Mouse (Mus musculus): ENCODE measurements at regions not wholly inside any gene's neighbourhood (a gene's known extent, or its start where the extent isn't known, plus 50 kb on each side); places are given as distances from the start of the nearest gene placed in this dataset.

DNA sequence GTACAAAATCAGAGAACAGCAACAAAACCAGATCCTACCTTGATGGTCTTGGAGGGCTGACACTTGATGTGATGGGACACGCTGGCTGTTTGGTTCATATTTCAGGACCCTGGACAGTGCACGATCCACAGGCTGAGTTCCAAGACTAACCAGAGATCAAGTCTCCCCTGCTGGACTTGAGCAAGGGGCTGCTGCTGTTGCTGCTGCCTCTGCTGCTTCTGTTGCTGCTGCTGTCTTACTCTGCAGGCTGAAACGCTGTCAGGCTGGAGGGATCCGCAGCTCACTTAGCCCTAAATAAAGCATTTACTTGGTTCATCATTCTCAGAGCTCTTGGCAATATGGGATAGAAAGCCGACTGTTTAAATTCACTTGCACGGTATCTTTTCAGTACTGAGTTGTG, 589.8 kb downstream of the Actr3 start:
- no peaks in the 10 kb centered on the region for H3K27me3 ChIP-seq
- DNase-seq (ENCODE audit: low read depth, low spot score) (no peak), ATAC-seq (peak; percentile 80)
- ChIA-PET POLR2A (no interaction called here), CTCF (interaction anchor here (1.1 kb wide), 1 partner anchor 52 kb away, joined by 3 read pairs; no protein-coding TSS in a partner anchor)
- no peak for TF ChIP-seq CTCF (IDR thresholded peaks at IDR 0.05)
- in situ Hi-C loops (cut with MboI; ENCODE audit: low pct_unique_long_range_greater_than_20kb), result no loop called here

GRCm38 (mm10) chr1:124825717-124826116, 609.8 kb downstream of the Actr3 start:
- ATAC-seq (no peak), DNase-seq (ENCODE audit: low read depth, low spot score) (no peak)
- in situ Hi-C loops (cut with MboI; ENCODE audit: low pct_unique_long_range_greater_than_20kb), result no loop called here
- POLR2A ChIA-PET, result no interaction called here
- no peaks in the 10 kb centered on the region for H3K27me3 ChIP-seq
- CTCF ChIA-PET, result no interaction called here
- no peak for TF ChIP-seq CTCF (IDR thresholded peaks at IDR 0.05)

- POLR2A ChIA-PET, result no interaction called here
- ATAC-seq (no peak), DNase-seq (ENCODE audit: low read depth, low spot score) (no peak)
- H3K27me3 ChIP-seq, result peaks cover 7% of the 10 kb centered on the region
- CTCF ChIA-PET, result interaction anchor here (1.3 to 1.4 kb wide), 2 partner anchors 9 to 46 kb away, joined by 3 read pairs; no protein-coding TSS in a partner anchor
- no peak for TF ChIP-seq CTCF (IDR thresholded peaks at IDR 0.05)
- in situ Hi-C loops (cut with MboI; ENCODE audit: low pct_unique_long_range_greater_than_20kb), result no loop called here
These were observed 642.5 kb downstream of the Actr3 start for GRCm38 (mm10) chr1:124793026-124793425.

- TF ChIP-seq CTCF (IDR thresholded peaks at IDR 0.05), result no peak
- DNase-seq (ENCODE audit: low read depth, low spot score) (no peak), ATAC-seq (no peak)
- H3K27me3 ChIP-seq, result peaks cover 4% of the 10 kb centered on the region
- CTCF ChIA-PET, result no interaction called here
- POLR2A ChIA-PET, result no interaction called here
- in situ Hi-C loops (cut with MboI; ENCODE audit: low pct_unique_long_range_greater_than_20kb), result no loop called here
These were observed 644.9 kb downstream of the Actr3 start for GRCm38 (mm10) chr1:124790646-124791045.

DNA sequence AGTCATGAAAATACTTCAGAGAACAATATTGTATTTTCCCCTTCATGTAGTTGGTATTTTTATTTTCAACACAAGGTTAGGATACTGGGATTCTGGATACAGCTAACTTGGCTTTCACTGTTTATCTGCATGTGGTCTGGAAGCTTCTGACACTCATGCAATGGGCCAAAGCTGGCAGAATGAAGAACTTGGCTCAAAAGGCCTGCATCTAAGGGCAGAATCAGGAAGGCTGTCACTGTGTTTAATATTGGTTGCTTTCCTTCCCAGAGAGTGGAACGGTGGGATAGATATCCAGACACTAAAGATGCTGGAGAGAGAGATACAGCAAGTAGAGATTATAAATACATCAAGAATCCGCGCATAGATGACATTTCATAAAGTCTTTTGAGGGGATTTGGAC, 645.4 kb downstream of the Actr3 start:
- in situ Hi-C loops (cut with MboI; ENCODE audit: low pct_unique_long_range_greater_than_20kb), result no loop called here
- ChIA-PET CTCF (no interaction called here), POLR2A (no interaction called here)
- no peak for TF ChIP-seq CTCF (IDR thresholded peaks at IDR 0.05)
- H3K27me3 ChIP-seq, result peaks cover 4% of the 10 kb centered on the region
- ATAC-seq (no peak), DNase-seq (ENCODE audit: low read depth, low spot score) (no peak)

DNA sequence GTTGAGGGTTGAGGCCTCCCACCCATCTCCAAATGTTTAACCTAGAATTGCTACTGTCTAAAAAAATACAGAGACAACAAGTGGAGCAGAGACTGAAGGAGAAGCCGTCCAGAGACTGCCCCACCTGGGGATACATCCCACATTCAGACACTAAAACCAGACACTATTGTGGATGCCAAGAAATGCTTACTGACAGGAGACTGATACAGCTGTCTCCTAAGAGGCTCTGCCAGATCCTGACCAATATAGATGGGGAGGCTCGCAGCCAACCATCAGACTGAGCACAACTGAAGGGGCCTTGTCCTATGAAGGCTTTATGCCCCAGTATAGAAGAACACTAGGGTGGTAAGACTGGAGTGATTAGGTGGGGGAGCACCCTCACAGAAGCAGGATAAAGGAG, 652.5 kb downstream of the Actr3 start:
- POLR2A ChIA-PET, result no interaction called here
- in situ Hi-C loops (cut with MboI; ENCODE audit: low pct_unique_long_range_greater_than_20kb), result no loop called here

GRCm38 (mm10) chr1:124777685-124778084, 657.8 kb downstream of the Actr3 start:
- CTCF ChIA-PET, result no interaction called here
- TF ChIP-seq CTCF (IDR thresholded peaks at IDR 0.05), result no peak
- POLR2A ChIA-PET, result no interaction called here

More for the DNA sequence above, 652.5 kb downstream of the Actr3 start:
- no peaks in the 10 kb centered on the region for H3K27me3 ChIP-seq
- DNase-seq (ENCODE audit: low read depth, low spot score) (no peak), ATAC-seq (no peak)
- no peak for TF ChIP-seq CTCF (IDR thresholded peaks at IDR 0.05)
- CTCF ChIA-PET, result no interaction called here

DNA sequence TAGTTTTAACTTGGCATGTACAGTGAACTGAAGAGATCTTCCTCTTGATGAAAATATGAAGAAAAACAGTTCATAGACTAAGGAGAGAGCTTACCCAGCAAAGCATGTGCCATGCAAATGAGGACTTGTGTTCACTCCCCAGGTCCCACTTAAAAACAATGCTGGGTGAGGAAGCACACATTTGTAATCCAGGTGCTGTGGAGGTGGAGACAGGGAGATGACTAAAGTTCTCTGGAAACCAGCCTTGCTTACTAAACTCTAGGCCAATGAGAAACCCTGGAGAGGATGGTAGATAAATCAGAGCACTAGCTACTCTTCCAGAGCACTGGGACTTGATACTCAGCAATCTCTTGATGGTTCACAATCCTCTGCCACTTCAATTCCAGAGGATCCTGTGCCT, 678.8 kb downstream of the Actr3 start:
- no peak for TF ChIP-seq CTCF (IDR thresholded peaks at IDR 0.05)

More at GRCm38 (mm10) chr1:124777685-124778084, 657.8 kb downstream of the Actr3 start:
- DNase-seq (ENCODE audit: low read depth, low spot score) (no peak), ATAC-seq (no peak)
- peaks cover 5% of the 10 kb centered on the region for H3K27me3 ChIP-seq
- in situ Hi-C loops (cut with MboI; ENCODE audit: low pct_unique_long_range_greater_than_20kb), result no loop called here

GRCm38 (mm10) chr1:124739777-124740176, 694.4 kb upstream of the Dpp10 start:
- DNase-seq (ENCODE audit: low read depth, low spot score), result no peak
- ATAC-seq, result no peak
- in situ Hi-C loops (cut with MboI; ENCODE audit: low pct_unique_long_range_greater_than_20kb), result no loop called here
- no peaks in the 10 kb centered on the region for H3K27me3 ChIP-seq
- CTCF ChIA-PET, result interaction anchor here (1.2 to 1.3 kb wide), 2 partner anchors 10 to 12 kb away, joined by 3 to 4 read pairs; no protein-coding TSS in a partner anchor
- POLR2A ChIA-PET, result no interaction called here
- TF ChIP-seq CTCF (IDR thresholded peaks at IDR 0.05), result no peak

More for the DNA sequence above, 678.8 kb downstream of the Actr3 start:
- ChIA-PET CTCF (no interaction called here), POLR2A (no interaction called here)
- no peak for DNase-seq (ENCODE audit: low read depth, low spot score)
- in situ Hi-C loops (cut with MboI; ENCODE audit: low pct_unique_long_range_greater_than_20kb), result no loop called here
- no peak for ATAC-seq
- H3K27me3 ChIP-seq, result no peaks in the 10 kb centered on the region

DNA sequence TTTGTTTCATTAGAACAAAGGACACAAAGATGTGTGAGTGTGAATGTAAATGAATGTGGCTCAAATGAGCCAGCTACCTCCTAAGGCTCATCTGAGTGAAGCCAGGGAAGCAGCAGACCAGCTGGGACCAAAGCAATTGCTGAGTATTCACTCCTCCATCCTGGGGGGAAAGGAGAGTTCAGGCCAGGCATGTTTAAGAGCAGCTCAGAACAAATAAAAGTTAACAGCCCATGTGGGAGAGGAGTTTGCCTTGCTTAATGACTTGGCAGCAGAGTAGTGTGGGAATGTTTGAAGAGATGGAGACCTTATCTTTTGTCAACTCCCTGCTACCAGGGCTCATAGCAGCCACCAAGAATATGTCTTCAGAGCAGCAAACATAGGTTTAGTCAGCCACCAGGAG, 685.0 kb upstream of the Dpp10 start:
- ATAC-seq, result no peak
- TF ChIP-seq CTCF (IDR thresholded peaks at IDR 0.05), result no peak

GRCm38 (mm10) chr1:124718065-124718464, 672.7 kb upstream of the Dpp10 start:
- CTCF ChIA-PET, result interaction anchor here (1.0 to 1.4 kb wide), 5 partner anchors 10 to 653 kb away, joined by 3 to 6 read pairs (median 3); no protein-coding TSS in a partner anchor
- H3K27me3 ChIP-seq, result no peaks in the 10 kb centered on the region
- POLR2A ChIA-PET, result no interaction called here
- ATAC-seq (no peak), DNase-seq (ENCODE audit: low read depth, low spot score) (peak; percentile 1)
- TF ChIP-seq CTCF (IDR thresholded peaks at IDR 0.05), result peak; percentile 83
- in situ Hi-C loops (cut with MboI; ENCODE audit: low pct_unique_long_range_greater_than_20kb), result loop anchor here (5.0 to 25.0 kb wide), 2 partner anchors 654 to 869 kb away; no protein-coding TSS in a partner anchor

More for the DNA sequence above, 685.0 kb upstream of the Dpp10 start:
- ChIA-PET POLR2A (no interaction called here), CTCF (interaction anchor here (1.1 kb wide), 1 partner anchor 9 kb away, joined by 4 read pairs; no protein-coding TSS in a partner anchor)
- in situ Hi-C loops (cut with MboI; ENCODE audit: low pct_unique_long_range_greater_than_20kb), result no loop called here
- H3K27me3 ChIP-seq, result no peaks in the 10 kb centered on the region
- no peak for DNase-seq (ENCODE audit: low read depth, low spot score)

DNA sequence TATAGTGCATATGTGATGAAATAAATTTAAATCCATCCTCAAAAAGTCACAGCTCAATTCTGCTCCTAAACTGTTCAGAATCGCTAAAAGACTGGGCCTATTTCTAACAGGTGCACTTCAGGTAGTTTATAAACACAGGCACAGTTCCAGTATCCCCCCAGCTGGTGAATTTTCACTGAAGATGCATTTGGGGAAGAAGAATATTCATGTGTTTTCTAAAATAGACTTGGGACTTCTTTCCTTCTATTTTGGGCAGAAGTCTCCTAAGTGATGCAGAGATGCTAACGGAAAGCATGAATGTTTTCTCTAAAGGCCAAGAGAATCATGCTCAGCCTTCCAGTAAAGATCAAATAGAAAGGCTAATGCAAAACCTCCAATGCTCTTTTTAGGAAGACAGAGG, 660.9 kb upstream of the Dpp10 start:
- in situ Hi-C loops (cut with MboI; ENCODE audit: low pct_unique_long_range_greater_than_20kb), result loop anchor here (25.0 kb wide), 1 partner anchor 881 kb away; no protein-coding TSS in a partner anchor
- CTCF ChIA-PET, result no interaction called here
- POLR2A ChIA-PET, result no interaction called here
- DNase-seq (ENCODE audit: low read depth, low spot score) (no peak), ATAC-seq (no peak)
- peaks cover 8% of the 10 kb centered on the region for H3K27me3 ChIP-seq
- no peak for TF ChIP-seq CTCF (IDR thresholded peaks at IDR 0.05)
